Mouse (Mus musculus) testis, adult 2 months (tissue): ENCODE measurements around the gene Gm45233.

Experiments used
- CTCF ChIP-seq: fragments of 200-500 bp; IDR thresholded peaks from 2 replicates; pipeline ENCODE4 v1.5.1; 2012; ENCODE audit warnings: low read depth, mild to moderate bottlenecking, inconsistent platforms, low read length, moderate library complexity; ENCODE audit not compliant: control insufficient read depth, insufficient read depth, insufficient replicate concordance
- POLR2A ChIP-seq: fragments of 200-500 bp; IDR thresholded peaks from 2 replicates; pipeline ENCODE4 v1.6.1; 2012; ENCODE audit warnings: low read depth, mild to moderate bottlenecking, inconsistent platforms, low read length, moderate library complexity; ENCODE audit not compliant: control insufficient read depth

DNA sequence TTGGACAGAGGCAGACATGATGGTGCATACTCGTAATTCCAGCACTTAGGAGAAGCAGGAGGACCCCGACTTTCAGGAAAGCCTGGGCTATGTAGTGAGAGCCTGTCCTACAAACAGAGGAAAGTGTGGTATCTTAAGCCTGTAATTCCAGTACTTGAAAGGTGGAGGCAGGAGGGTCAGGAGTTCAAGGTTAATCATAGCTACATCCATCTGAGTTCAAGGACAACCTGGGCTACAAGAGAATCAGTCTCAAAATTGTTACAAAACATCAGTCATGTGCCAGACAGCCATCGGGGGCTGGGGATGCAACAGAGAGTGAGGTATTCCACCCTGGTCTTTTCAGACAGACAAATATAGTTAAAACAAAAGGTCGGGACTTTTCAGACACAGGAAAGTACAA is 11.0 kb upstream of the Gm45233 start:
- no peak for TF ChIP-seq CTCF
- TF ChIP-seq POLR2A = no peak
